In the genomic region with DNA sequence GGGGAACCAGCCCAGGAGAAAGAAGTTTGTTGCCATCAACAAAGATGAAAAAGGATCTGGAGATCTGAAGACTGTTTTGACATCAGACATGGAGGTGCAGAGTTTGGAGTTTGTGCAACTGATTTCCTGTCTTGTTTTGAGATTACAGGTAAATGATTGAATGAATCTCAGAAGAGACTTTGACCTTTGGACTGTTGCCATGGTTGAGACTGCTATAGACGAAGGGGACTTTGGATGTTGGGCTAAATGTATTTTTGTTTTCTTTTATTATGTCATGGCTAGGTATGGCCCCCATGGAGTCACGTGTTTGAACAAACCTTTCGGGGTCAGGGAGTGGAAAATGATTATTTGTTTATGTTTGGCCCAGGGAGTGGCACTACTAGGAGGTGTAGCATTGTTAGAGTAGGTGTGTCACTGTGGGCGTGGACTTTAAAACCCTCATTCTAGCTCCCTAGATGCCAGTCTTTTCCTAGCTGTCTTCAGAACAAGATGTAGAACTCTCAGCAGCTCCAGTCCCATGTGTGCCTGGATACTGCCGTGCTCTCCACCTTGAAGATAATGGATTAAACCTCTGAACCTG, we compare ENCODE assay signal across 28 mouse cellular contexts.
DNase-seq lines count a peak whose midpoint lies in the region; ATAC-seq and TF ChIP-seq lines count a peak whose summit lies in the region.
"Had no signal": no experiment of that assay in that cellular context is flagged by ENCODE, and none has a peak within 500 bp of the region (broad histone marks: within the 10 kb centered on the region; RNA-seq: fewer than 3 reads in every experiment).

No protein-coding gene starts in this region.

- H3K4me3 ChIP-seq in kidney, postnatal 0 days (replicated peaks; ENCODE audit: low read depth, low read length): no peak overlapping the region
- H3K4me3 ChIP-seq in kidney, embryonic 14.5 days (ENCODE audit: low read length): no peak overlapping the region
- H3K4me3 ChIP-seq in intestine, embryonic 14.5 days (ENCODE audit: low read depth, low read length): no peak overlapping the region
- H3K4me3 ChIP-seq in small intestine, adult 2 months (ENCODE audit: low read depth, low read length): no peak overlapping the region
- H3K4me3 ChIP-seq: forebrain, embryonic 13.5 days; hindbrain, embryonic 12.5 days; left cerebral cortex, adult 2 months; limb, embryonic 12.5 days; liver, embryonic 15.5 days; myocyte; neural tube, embryonic 13.5 days had no signal

- no peak overlapping the region for H3K9ac ChIP-seq in kidney, postnatal 0 days (ENCODE audit: low read depth, low read length)
- H3K9ac ChIP-seq in kidney, embryonic 14.5 days (ENCODE audit: low read depth, low read length): no peak overlapping the region
- H3K9ac ChIP-seq in intestine, embryonic 14.5 days (ENCODE audit: low read length): no peak overlapping the region
- H3K9ac ChIP-seq: forebrain, embryonic 13.5 days; hindbrain, embryonic 12.5 days; limb, embryonic 12.5 days; liver, embryonic 15.5 days; neural tube, embryonic 13.5 days had no signal

- TF ChIP-seq POLR2A in small intestine, adult 2 months (IDR thresholded peaks at IDR 0.05; ENCODE audit: low read depth, low read length): no peak

- no peaks in the 10 kb centered on the region for H3K36me3 ChIP-seq in kidney, postnatal 0 days (ENCODE audit: insufficient read depth, low read length)
- H3K36me3 ChIP-seq in kidney, embryonic 14.5 days (ENCODE audit: control insufficient read depth, insufficient read depth, low read length): no peaks in the 10 kb centered on the region
- no peaks in the 10 kb centered on the region for H3K36me3 ChIP-seq in intestine, embryonic 14.5 days (ENCODE audit: control insufficient read depth, insufficient read depth, low read length)
- H3K36me3 ChIP-seq in small intestine, adult 2 months (ENCODE audit: control insufficient read depth, insufficient read depth, low read length): no peaks in the 10 kb centered on the region
- H3K36me3 ChIP-seq: hindbrain, embryonic 12.5 days; limb, embryonic 12.5 days; liver, embryonic 15.5 days; neural tube, embryonic 13.5 days had no signal

- H3K27ac ChIP-seq in kidney, postnatal 0 days: no peak overlapping the region
- no peak overlapping the region for H3K27ac ChIP-seq in kidney, embryonic 14.5 days (ENCODE audit: low read depth, low read length)
- H3K27ac ChIP-seq in intestine, embryonic 14.5 days (ENCODE audit: low read depth): no peak overlapping the region
- H3K27ac ChIP-seq in small intestine, adult 2 months (ENCODE audit: insufficient read depth, low read depth, low read length): peak overlapping the region; percentile 61
- H3K27ac ChIP-seq: forebrain, embryonic 13.5 days; hindbrain, embryonic 12.5 days; hindbrain, postnatal 0 days; left cerebral cortex, adult 2 months; limb, embryonic 12.5 days; liver, embryonic 15.5 days; neural tube, embryonic 13.5 days had no signal

- H3K4me2 ChIP-seq in kidney, postnatal 0 days (ENCODE audit: low read length): no peak overlapping the region
- no peak overlapping the region for H3K4me2 ChIP-seq in kidney, embryonic 14.5 days (replicated peaks; ENCODE audit: low read depth, low read length)
- H3K4me2 ChIP-seq in intestine, embryonic 14.5 days (ENCODE audit: low read length): no peak overlapping the region
- H3K4me2 ChIP-seq: forebrain, embryonic 13.5 days; heart, embryonic 11.5 days; hindbrain, embryonic 12.5 days; limb, embryonic 12.5 days; liver, embryonic 15.5 days; midbrain, embryonic 11.5 days; neural tube, embryonic 13.5 days had no signal

- DNase-seq in heart, adult 11 months: peak; percentile 21
- DNase-seq in heart, adult 8-10 months (ENCODE audit: low spot score): no peak
- peak; percentile 3 for DNase-seq in kidney, postnatal 0 days (ENCODE audit: low spot score)
- no peak for DNase-seq in intestine, embryonic 14.5 days (ENCODE audit: low spot score)
- no peak for DNase-seq in left cerebral cortex, adult 18-20 months (ENCODE audit: low spot score in 2 of 2)
- DNase-seq: adrenal gland, adult 2 months; adrenal gland, postnatal 36 days; cerebellum, adult 2 months; cerebellum, postnatal 25 days; gastrocnemius, postnatal 14 days; heart, postnatal 36 days; kidney, postnatal 10 days; lung, postnatal 36 days; right cerebral cortex, postnatal 4 days had no signal

- no peak for TF ChIP-seq CTCF in kidney, postnatal 0 days (IDR thresholded peaks at IDR 0.05; ENCODE audit: low read depth)
- no peak for TF ChIP-seq CTCF in small intestine, adult 2 months (IDR thresholded peaks at IDR 0.05; ENCODE audit: extremely low read depth, insufficient read length, insufficient replicate concordance, low read depth, low read length)

- H3K4me1 ChIP-seq in kidney, postnatal 0 days (replicated peaks; ENCODE audit: insufficient read depth, low read length): no peaks in the 10 kb centered on the region
- no peaks in the 10 kb centered on the region for H3K4me1 ChIP-seq in kidney, embryonic 14.5 days (ENCODE audit: control insufficient read depth, insufficient read depth, low read length)
- H3K4me1 ChIP-seq in intestine, embryonic 14.5 days (replicated peaks; ENCODE audit: control insufficient read depth, insufficient read depth, low read length): no peaks in the 10 kb centered on the region
- peaks cover 4% of the 10 kb centered on the region; the same call in 1 of the 2 replicates for H3K4me1 ChIP-seq in small intestine, adult 2 months (ENCODE audit: control insufficient read depth, insufficient read depth, insufficient read length, low read length)
- H3K4me1 ChIP-seq: forebrain, embryonic 13.5 days; hindbrain, embryonic 12.5 days; limb, embryonic 12.5 days; liver, embryonic 15.5 days; neural tube, embryonic 13.5 days had no signal

- H3K27me3 ChIP-seq in kidney, postnatal 0 days (ENCODE audit: insufficient read depth, low read length): no peaks in the 10 kb centered on the region
- no peaks in the 10 kb centered on the region for H3K27me3 ChIP-seq in kidney, embryonic 14.5 days (ENCODE audit: control insufficient read depth, insufficient read depth, low read length)
- H3K27me3 ChIP-seq in intestine, embryonic 14.5 days (replicated peaks; ENCODE audit: control insufficient read depth, insufficient read depth, low read length): no peaks in the 10 kb centered on the region
- no peaks in the 10 kb centered on the region for H3K27me3 ChIP-seq in small intestine, adult 2 months (ENCODE audit: control insufficient read depth, insufficient read depth, low read length)
- H3K27me3 ChIP-seq: CH12.LX; forebrain, embryonic 13.5 days; hindbrain, embryonic 12.5 days; limb, embryonic 12.5 days; liver, embryonic 15.5 days; neural tube, embryonic 13.5 days had no signal

- 75% methylated on average over 5 of the region's 5 CpGs for WGBS in kidney, postnatal 0 days
- 81% methylated on average over 5 of the region's 5 CpGs for WGBS in kidney, embryonic 14.5 days
- 70% methylated on average over 5 of the region's 5 CpGs for WGBS in intestine, embryonic 14.5 days
- 34% methylated on average over 5 of the region's 5 CpGs for WGBS in small intestine, adult 2 months

- ATAC-seq in kidney, postnatal 0 days (replicated peaks; ENCODE audit: low FRiP score, low read depth): peak; percentile 80
- ATAC-seq in kidney, embryonic 14.5 days (ENCODE audit: low FRiP score, low TSS enrichment): no peak
- 0 out of 2 replicates have a peak, but pooled peaks have one; percentile 32 for ATAC-seq in intestine, embryonic 14.5 days (replicated peaks; ENCODE audit: low FRiP score, low TSS enrichment, low read depth)
- ATAC-seq: activated CD4-positive, CD25-positive, alpha-beta regulatory T cell, adult 4 months; forebrain, embryonic 13.5 days; hindbrain, postnatal 0 days had no signal

- no peaks in the 10 kb centered on the region for H3K9me3 ChIP-seq in kidney, postnatal 0 days (replicated peaks; ENCODE audit: low read length)
- no peaks in the 10 kb centered on the region for H3K9me3 ChIP-seq in kidney, embryonic 14.5 days (ENCODE audit: control insufficient read depth, low read length)
- H3K9me3 ChIP-seq in intestine, embryonic 14.5 days (ENCODE audit: control insufficient read depth, low read length): no peaks in the 10 kb centered on the region
- H3K9me3 ChIP-seq: forebrain, embryonic 13.5 days; hindbrain, embryonic 12.5 days; limb, embryonic 12.5 days; liver, embryonic 15.5 days; neural tube, embryonic 13.5 days had no signal

Comparison
In these comparisons a context has a peak if more than half of its experiments do, and no peak if none do; other contexts are left out.
1. DNase-seq: peak in heart, adult 11 months (single experiment) and kidney, postnatal 0 days (single experiment); none in heart, adult 8-10 months (single experiment), intestine, embryonic 14.5 days (single experiment) and left cerebral cortex, adult 18-20 months (0 of 2).